Mouse (Mus musculus) stomach, postnatal 0 days (tissue): ENCODE measurements at regions not wholly inside any gene's neighbourhood (a gene's known extent, or its start where the extent isn't known, plus 50 kb on each side); places are given as distances from the start of the nearest gene placed in this dataset.

Experiments used
- CTCF ChIP-seq: IDR thresholded peaks from 2 replicates; pipeline ENCODE4 v1.5.1; 2016; ENCODE audit warnings: antibody characterized with exemption, low read depth, mild to moderate bottlenecking, moderate library complexity
- EP300 ChIP-seq: optimal IDR thresholded peaks from 2 replicates; pipeline ENCODE3; 2016; ENCODE audit warnings: antibody characterized with exemption

- TF ChIP-seq CTCF (no peak), EP300 (no peak)
These were observed 1454.4 kb downstream of the Efnb2 start for GRCm38 (mm10) chr8:7206596-7206995.
